Mouse (Mus musculus): Measurements from ENCODE around the gene Clcc1. TPM values are rescaled to one million over a fixed set of nuclear protein-coding genes. Genes with fewer than 3 reads are reported as not detected.

Gene Clcc1
- polyA plus RNA-seq, 1 experiment from 2014 or later: 73.0 TPM

Other genes starting within 250 kb of the Clcc1 start
- gene Celsr2, start 238.4 kb upstream of the Clcc1 start, polyA plus RNA-seq (2016; fragmentation: Nextera tagmentation; extraction: Ambion mirVana): 32.1 and 35.1 TPM in 2 replicates
- 160 and 167 TPM in 2 replicates for gene Sars, start 208.7 kb upstream of the Clcc1 start, polyA plus RNA-seq (2016; fragmentation: Nextera tagmentation; extraction: Ambion mirVana)
- gene 1700013F07Rik, start 119.8 kb upstream of the Clcc1 start, polyA plus RNA-seq (2016; fragmentation: Nextera tagmentation; extraction: Ambion mirVana): 0.29 and 0.42 TPM in 2 replicates
- 1.1 and 1.2 TPM in 2 replicates for gene 5330417C22Rik, start 117.4 kb upstream of the Clcc1 start, polyA plus RNA-seq (2016; fragmentation: Nextera tagmentation; extraction: Ambion mirVana)
- gene Tmem167b, start 91.4 kb upstream of the Clcc1 start, polyA plus RNA-seq (2016; fragmentation: Nextera tagmentation; extraction: Ambion mirVana): 36.9 and 37.9 TPM in 2 replicates
- gene Taf13, start 82.2 kb upstream of the Clcc1 start, polyA plus RNA-seq (2016; fragmentation: Nextera tagmentation; extraction: Ambion mirVana): 58.2 and 59.8 TPM in 2 replicates
- 14.9 TPM in 2 replicates for gene Wdr47, start 62.6 kb upstream of the Clcc1 start, polyA plus RNA-seq (2016; fragmentation: Nextera tagmentation; extraction: Ambion mirVana)
- gene Gpsm2, start 68.4 kb downstream of the Clcc1 start, polyA plus RNA-seq (2016; fragmentation: Nextera tagmentation; extraction: Ambion mirVana): 103 and 104 TPM in 2 replicates
- gene Aknad1, start 85.7 kb downstream of the Clcc1 start, polyA plus RNA-seq (2016; fragmentation: Nextera tagmentation; extraction: Ambion mirVana): not detected in 2 replicates
- 23.9 and 24.4 TPM in 2 replicates for gene Stxbp3, start 186.6 kb downstream of the Clcc1 start, polyA plus RNA-seq (2016; fragmentation: Nextera tagmentation; extraction: Ambion mirVana)
- not detected in 2 replicates for gene Fndc7, start 236.1 kb downstream of the Clcc1 start, polyA plus RNA-seq (2016; fragmentation: Nextera tagmentation; extraction: Ambion mirVana)